Mouse (Mus musculus) lung, adult 2 months (tissue): ENCODE results near the gene Txnip. TPM values are rescaled to one million over a fixed set of nuclear protein-coding genes. Genes with fewer than 3 reads are reported as not detected.

Experiments
- DNase-seq: peaks from one replicate; pipeline ENCODE4 v3.0.0; 2022
- H3K4me1 ChIP-seq: fragments of 200-500 bp; 2 replicates; pipeline ENCODE4 v1.6.1; 2011; ENCODE audit warnings: low read length; ENCODE audit not compliant: control insufficient read depth, insufficient read depth
- H3K4me3 ChIP-seq: fragments of 200-500 bp; replicated peaks from 2 replicates; pipeline ENCODE3; 2011; ENCODE audit warnings: low read depth, mild to moderate bottlenecking, control low read depth, low read length; ENCODE audit errors: extremely low read depth
- CTCF ChIP-seq: fragments of 200-500 bp; IDR thresholded peaks from 2 replicates; pipeline ENCODE4 v1.5.1; 2011; ENCODE audit warnings: mild to moderate bottlenecking, low read length, control low read depth; ENCODE audit not compliant: insufficient read depth
- POLR2A ChIP-seq: fragments of 200-500 bp; IDR thresholded peaks from 2 replicates; pipeline ENCODE4 v1.6.1; 2011; ENCODE audit warnings: low read depth, mild to moderate bottlenecking, control low read depth, low read length, borderline replicate concordance; ENCODE audit errors: extremely low read depth
- WGBS: fragments of 180-500 bp; shearing (Covaris S2); methylation state at CpG from one replicate; pipeline ENCODE4 v1.1.7; 2018; 5-methylcytosine and 5-hydroxymethylcytosine counted together
- polyA plus RNA-seq: library from polyadenylated mRNA; depleted of rRNA; stranded (reverse); fragments of >200 nt; gene quantifications from 2 replicates; pipeline ENCODE4 v1.2.3, GENCODE M21; 2012

Gene Txnip
- polyA plus RNA-seq, 1 experiment: 806 TPM

- 61% methylated on average over 2 of the region's 2 CpGs for WGBS
- DNase-seq: no peak
- TF ChIP-seq CTCF (no peak), POLR2A (no peak)
- no peak overlapping the region for H3K4me3 ChIP-seq
- H3K4me1 ChIP-seq: no peaks in the 10 kb centered on the region
Observed at GRCm38 (mm10) chr3:96534300-96534699, 23.5 kb upstream of the Txnip start.

GRCm38 (mm10) chr3:96539316-96539715 lies 18.4 kb upstream of the Txnip start:
- TF ChIP-seq CTCF: no peak
- no peak for TF ChIP-seq POLR2A
- no peak for DNase-seq
- WGBS: 69% methylated on average over 2 of the region's 2 CpGs
- no peak overlapping the region for H3K4me3 ChIP-seq
- no peaks in the 10 kb centered on the region for H3K4me1 ChIP-seq

GRCm38 (mm10) chr3:96540740-96541139 lies 17.0 kb upstream of the Txnip start:
- TF ChIP-seq CTCF: no peak
- TF ChIP-seq POLR2A: no peak
- no peak overlapping the region for H3K4me3 ChIP-seq
- WGBS: 65% methylated on average over 6 of the region's 6 CpGs
- no peak for DNase-seq
- H3K4me1 ChIP-seq: no peaks in the 10 kb centered on the region

GRCm38 (mm10) chr3:96541328-96542078 lies 16.3 kb upstream of the Txnip start:
- Histone ChIP-seq H3K4me1 (no peaks in the 10 kb centered on the region), H3K4me3 (no peak overlapping the region)
- DNase-seq: no peak
- TF ChIP-seq CTCF (no peak), POLR2A (no peak)
- 29% methylated on average over 14 of the region's 14 CpGs for WGBS

- no peak for DNase-seq
- Histone ChIP-seq H3K4me1 (no peaks in the 10 kb centered on the region), H3K4me3 (no peak overlapping the region)
- 73% methylated on average over 8 of the region's 8 CpGs for WGBS
- TF ChIP-seq POLR2A: no peak
- TF ChIP-seq CTCF: no peak
Observed at GRCm38 (mm10) chr3:96542554-96542953, 15.2 kb upstream of the Txnip start.

- no peak for TF ChIP-seq POLR2A
- TF ChIP-seq CTCF: no peak
- 87% methylated on average over 11 of the region's 11 CpGs for WGBS
- no peak overlapping the region for H3K4me3 ChIP-seq
- no peaks in the 10 kb centered on the region for H3K4me1 ChIP-seq
- DNase-seq: no peak
Observed at GRCm38 (mm10) chr3:96543345-96543744, 14.4 kb upstream of the Txnip start.

- TF ChIP-seq POLR2A (no peak), CTCF (no peak)
- Histone ChIP-seq H3K4me3 (no peak overlapping the region), H3K4me1 (no peaks in the 10 kb centered on the region)
- WGBS: 33% methylated on average over 1 of the region's 1 CpGs
- DNase-seq: no peak
Observed at GRCm38 (mm10) chr3:96545565-96545964, 12.2 kb upstream of the Txnip start.

- peaks cover 6% of the 10 kb centered on the region for H3K4me1 ChIP-seq
- WGBS: 51% methylated on average over 4 of the region's 4 CpGs
- no peak for DNase-seq
- no peak overlapping the region for H3K4me3 ChIP-seq
- TF ChIP-seq POLR2A: no peak
- TF ChIP-seq CTCF: no peak
Observed at GRCm38 (mm10) chr3:96546880-96547279, 10.9 kb upstream of the Txnip start.

- Histone ChIP-seq H3K4me3 (no peak overlapping the region), H3K4me1 (peaks cover 8% of the 10 kb centered on the region)
- peak; percentile 82 for DNase-seq
- WGBS: 9% methylated on average over 14 of the region's 14 CpGs
- TF ChIP-seq POLR2A (no peak), CTCF (peak; percentile 89)
Observed at GRCm38 (mm10) chr3:96547389-96547960, 10.3 kb upstream of the Txnip start.

GRCm38 (mm10) chr3:96548824-96549223 lies 8.9 kb upstream of the Txnip start:
- Histone ChIP-seq H3K4me1 (peaks cover 10% of the 10 kb centered on the region), H3K4me3 (no peak overlapping the region)
- 82% methylated on average over 7 of the region's 7 CpGs for WGBS
- no peak for DNase-seq
- TF ChIP-seq CTCF: no peak
